Mouse (Mus musculus): ENCODE results near the gene Card6. TPM values are rescaled to one million over a fixed set of nuclear protein-coding genes. Genes with fewer than 3 reads are reported as not detected.
A peak's percentile ranks its signal among the peaks of the same experiment; 100 is the strongest.
"Not testable (repeated sequence)": the region's sequence is repeated elsewhere in the genome, so short reads cannot be mapped to it uniquely, and the experiment has no call there.

Card6 gene
- polyA plus RNA-seq, 1 experiment from 2014 or later: 2.0 TPM

DNA sequence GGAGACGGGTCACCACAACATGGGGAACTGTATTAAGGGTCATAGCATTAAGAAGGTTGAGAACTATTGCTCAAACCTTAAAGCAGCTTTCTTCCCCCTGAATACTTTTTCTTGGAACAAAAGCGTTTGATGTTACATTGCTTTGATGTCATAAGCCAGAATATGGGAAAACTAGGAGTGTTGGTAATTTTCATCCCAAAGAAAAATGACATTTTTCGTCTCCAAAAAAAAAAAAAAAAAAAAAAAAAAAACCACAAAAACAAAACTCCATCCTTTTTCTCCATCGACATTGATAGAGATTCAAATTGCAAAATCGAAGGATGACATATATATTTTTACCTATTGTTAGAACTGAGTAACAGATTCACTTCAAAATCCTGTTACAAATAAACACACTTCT is 34.4 kb upstream of the Card6 start:
- Histone ChIP-seq H3K4me1 (peaks cover 32% of the 10 kb centered on the region), H3K27me3 (replicated peaks) (no peaks in the 10 kb centered on the region), H3K4me2 (peak overlapping the region; percentile 88; the same call in 1 of the 2 replicates), H3K4me3 (peak overlapping the region; percentile 95), H3K9me3 (no peaks in the 10 kb centered on the region), H3K36me3 (peaks cover 1% of the 10 kb centered on the region; the same call in 1 of the 2 replicates), H3K27ac (replicated peaks) (no peak overlapping the region), H3K9ac (no peak overlapping the region)
- ATAC-seq (ENCODE audit: extremely low read depth, insufficient number of reproducible peaks, low FRiP score, low TSS enrichment): no peak
- 71% methylated on average over 5 of the region's 5 CpGs for WGBS

GRCm38 (mm10) chr15:5142047-5142446 is 33.7 kb upstream of the Card6 start:
- H3K27ac ChIP-seq (replicated peaks): no peak overlapping the region
- no peaks in the 10 kb centered on the region for H3K9me3 ChIP-seq
- H3K4me3 ChIP-seq: no peak overlapping the region
- H3K4me2 ChIP-seq: no peak overlapping the region
- 0 out of 2 replicates have a peak overlapping the region, but pooled peaks have one; percentile 7 for H3K9ac ChIP-seq
- peaks cover 34% of the 10 kb centered on the region for H3K4me1 ChIP-seq
- no peaks in the 10 kb centered on the region; the same call in 1 of the 2 replicates for H3K36me3 ChIP-seq
- no peaks in the 10 kb centered on the region for H3K27me3 ChIP-seq (replicated peaks)
- no peak for ATAC-seq (ENCODE audit: extremely low read depth, insufficient number of reproducible peaks, low FRiP score, low TSS enrichment)
- WGBS: 51% methylated on average over 5 of the region's 5 CpGs

DNA sequence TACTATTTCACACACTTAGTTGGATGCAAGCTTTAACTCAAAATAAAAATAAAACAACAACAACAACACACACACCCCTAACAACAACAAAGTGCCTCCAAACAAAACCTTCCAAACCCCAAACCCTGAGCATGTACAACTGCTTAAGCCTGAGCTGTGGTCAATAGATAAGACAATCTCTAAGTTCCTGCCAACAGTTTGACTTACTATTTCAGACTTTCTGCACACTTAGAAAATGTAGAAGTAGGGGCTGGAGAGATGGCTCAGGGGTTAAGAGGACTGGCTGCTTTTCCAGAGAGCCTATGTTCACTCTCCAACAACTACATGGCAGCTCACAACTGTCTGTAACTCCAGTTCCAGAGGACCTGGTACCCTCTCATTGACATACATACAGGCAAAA is 32.0 kb upstream of the Card6 start:
- H3K27me3 ChIP-seq (replicated peaks): no peaks in the 10 kb centered on the region
- H3K27ac ChIP-seq (replicated peaks): no peak overlapping the region
- no peak overlapping the region for H3K4me3 ChIP-seq
- ATAC-seq (ENCODE audit: extremely low read depth, insufficient number of reproducible peaks, low FRiP score, low TSS enrichment): no peak
- H3K4me1 ChIP-seq: peaks cover 26% of the 10 kb centered on the region
- H3K9me3 ChIP-seq: no peaks in the 10 kb centered on the region
- no peak overlapping the region for H3K9ac ChIP-seq
- no peaks in the 10 kb centered on the region for H3K36me3 ChIP-seq
- no peak overlapping the region for H3K4me2 ChIP-seq

DNA sequence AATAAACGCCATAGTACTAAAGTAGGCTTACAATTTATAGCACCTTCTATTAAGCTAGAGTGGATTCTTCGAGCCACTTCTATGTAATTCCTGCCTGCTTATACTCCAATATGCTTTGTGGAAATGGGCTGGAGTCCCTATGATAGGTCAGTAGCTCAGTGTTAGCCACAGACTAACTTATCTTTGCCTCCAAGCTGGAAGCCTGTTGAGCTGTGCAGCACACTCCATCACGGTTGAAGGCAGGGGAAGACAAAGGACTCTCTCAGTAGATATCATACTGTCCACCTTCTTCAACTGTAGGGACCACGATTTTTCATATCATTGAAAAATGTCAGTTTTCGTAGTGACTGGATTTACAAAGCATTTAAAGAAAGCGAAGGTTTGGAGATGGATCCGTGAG is 31.5 kb upstream of the Card6 start:
- Histone ChIP-seq H3K4me2 (no peak overlapping the region), H3K27me3 (replicated peaks) (no peaks in the 10 kb centered on the region), H3K9ac (no peak overlapping the region), H3K4me1 (peaks cover 21% of the 10 kb centered on the region), H3K9me3 (no peaks in the 10 kb centered on the region), H3K27ac (replicated peaks) (no peak overlapping the region), H3K36me3 (no peaks in the 10 kb centered on the region), H3K4me3 (no peak overlapping the region)
- 68% methylated on average over 7 of the region's 7 CpGs for WGBS
- no peak for ATAC-seq (ENCODE audit: extremely low read depth, insufficient number of reproducible peaks, low FRiP score, low TSS enrichment)

- no peaks in the 10 kb centered on the region for H3K36me3 ChIP-seq
- H3K4me2 ChIP-seq: no peak overlapping the region
- H3K27ac ChIP-seq (replicated peaks): no peak overlapping the region
- peaks cover 16% of the 10 kb centered on the region for H3K4me1 ChIP-seq
- H3K4me3 ChIP-seq: no peak overlapping the region
- H3K9ac ChIP-seq: no peak overlapping the region
- 51% methylated on average over 2 of the region's 2 CpGs for WGBS
- H3K27me3 ChIP-seq (replicated peaks): no peaks in the 10 kb centered on the region
- ATAC-seq (ENCODE audit: extremely low read depth, insufficient number of reproducible peaks, low FRiP score, low TSS enrichment): no peak
- H3K9me3 ChIP-seq: no peaks in the 10 kb centered on the region
Measured at GRCm38 (mm10) chr15:5139366-5139765, 31.0 kb upstream of the Card6 start.

- no peaks in the 10 kb centered on the region for H3K27me3 ChIP-seq (replicated peaks)
- no peaks in the 10 kb centered on the region for H3K36me3 ChIP-seq
- WGBS: 54% methylated on average over 9 of the region's 9 CpGs
- H3K9me3 ChIP-seq: no peaks in the 10 kb centered on the region
- H3K4me2 ChIP-seq: no peak overlapping the region
- H3K4me1 ChIP-seq: peaks cover 15% of the 10 kb centered on the region
- no peak overlapping the region for H3K4me3 ChIP-seq
- no peak for ATAC-seq (ENCODE audit: extremely low read depth, insufficient number of reproducible peaks, low FRiP score, low TSS enrichment)
- no peak overlapping the region for H3K27ac ChIP-seq (replicated peaks)
- no peak overlapping the region for H3K9ac ChIP-seq
Measured at GRCm38 (mm10) chr15:5138021-5138856, 29.9 kb upstream of the Card6 start.

DNA sequence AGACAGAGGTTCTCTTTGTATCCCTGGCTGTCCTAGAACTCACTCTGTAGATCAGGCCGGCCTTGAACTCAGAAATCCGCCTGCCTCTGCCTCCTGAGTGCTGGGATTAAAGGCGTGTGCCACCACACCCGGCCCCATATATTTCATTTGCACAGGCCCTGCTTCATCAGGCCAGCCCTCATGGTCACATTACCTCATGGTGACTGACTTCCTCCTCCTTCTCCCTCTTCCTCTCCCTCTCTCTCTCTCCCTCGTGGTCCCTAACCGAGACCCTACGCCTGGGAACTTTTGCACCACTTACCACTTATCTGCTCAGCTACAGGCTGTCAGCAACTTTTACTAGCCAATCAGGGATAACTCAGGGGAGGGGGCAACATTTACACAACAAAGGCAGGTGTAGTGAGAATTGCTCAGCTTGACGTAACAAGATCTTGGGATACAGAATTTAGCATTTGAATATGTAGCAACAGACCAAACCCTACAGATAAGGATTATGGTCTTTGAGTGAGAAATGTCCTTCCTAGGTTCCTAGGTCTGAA is 26.7 kb upstream of the Card6 start:
- ATAC-seq (ENCODE audit: extremely low read depth, insufficient number of reproducible peaks, low FRiP score, low TSS enrichment): no peak
- Histone ChIP-seq H3K27ac (replicated peaks) (no peak overlapping the region), H3K27me3 (replicated peaks) (no peaks in the 10 kb centered on the region), H3K9me3 (no peaks in the 10 kb centered on the region), H3K36me3 (no peaks in the 10 kb centered on the region), H3K4me1 (peaks cover 11% of the 10 kb centered on the region), H3K9ac (no peak overlapping the region), H3K4me2 (no peak overlapping the region), H3K4me3 (no peak overlapping the region)
- WGBS: 59% methylated on average over 8 of the region's 8 CpGs

GRCm38 (mm10) chr15:5134179-5134578 is 25.8 kb upstream of the Card6 start:
- H3K4me1 ChIP-seq: peaks cover 11% of the 10 kb centered on the region
- H3K9ac ChIP-seq: no peak overlapping the region
- no peak for ATAC-seq (ENCODE audit: extremely low read depth, insufficient number of reproducible peaks, low FRiP score, low TSS enrichment)
- H3K36me3 ChIP-seq: no peaks in the 10 kb centered on the region
- 82% methylated on average over 3 of the region's 3 CpGs for WGBS
- no peaks in the 10 kb centered on the region for H3K27me3 ChIP-seq (replicated peaks)
- H3K9me3 ChIP-seq: no peaks in the 10 kb centered on the region
- no peak overlapping the region for H3K27ac ChIP-seq (replicated peaks)
- H3K4me2 ChIP-seq: no peak overlapping the region
- no peak overlapping the region for H3K4me3 ChIP-seq

DNA sequence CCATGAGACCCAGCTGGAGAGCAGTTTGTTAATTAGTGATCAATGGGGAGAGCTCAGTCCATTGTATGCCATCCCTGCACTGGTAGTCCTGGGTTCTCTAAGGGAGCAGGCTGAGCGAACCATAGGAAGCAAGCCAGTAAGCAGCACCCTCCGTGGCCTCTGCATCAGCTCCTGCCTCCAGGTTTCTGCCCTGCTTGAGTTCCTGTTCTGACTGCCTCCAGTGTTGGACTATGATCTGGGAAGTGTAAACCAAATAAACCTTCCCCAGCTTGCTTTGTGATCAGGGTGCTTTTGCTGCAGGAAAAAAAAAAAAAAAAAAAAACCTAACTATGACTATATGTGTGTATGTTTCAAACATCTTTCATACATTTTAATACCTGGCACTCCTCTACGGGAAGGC is 25.0 kb upstream of the Card6 start:
- H3K36me3 ChIP-seq: no peaks in the 10 kb centered on the region
- no peak overlapping the region for H3K4me2 ChIP-seq
- no peak overlapping the region for H3K4me3 ChIP-seq
- H3K27me3 ChIP-seq (replicated peaks): no peaks in the 10 kb centered on the region
- H3K27ac ChIP-seq (replicated peaks): no peak overlapping the region
- 71% methylated on average over 3 of the region's 3 CpGs for WGBS
- ATAC-seq (ENCODE audit: extremely low read depth, insufficient number of reproducible peaks, low FRiP score, low TSS enrichment): no peak
- H3K4me1 ChIP-seq: peaks cover 7% of the 10 kb centered on the region
- no peaks in the 10 kb centered on the region for H3K9me3 ChIP-seq
- H3K9ac ChIP-seq: no peak overlapping the region

DNA sequence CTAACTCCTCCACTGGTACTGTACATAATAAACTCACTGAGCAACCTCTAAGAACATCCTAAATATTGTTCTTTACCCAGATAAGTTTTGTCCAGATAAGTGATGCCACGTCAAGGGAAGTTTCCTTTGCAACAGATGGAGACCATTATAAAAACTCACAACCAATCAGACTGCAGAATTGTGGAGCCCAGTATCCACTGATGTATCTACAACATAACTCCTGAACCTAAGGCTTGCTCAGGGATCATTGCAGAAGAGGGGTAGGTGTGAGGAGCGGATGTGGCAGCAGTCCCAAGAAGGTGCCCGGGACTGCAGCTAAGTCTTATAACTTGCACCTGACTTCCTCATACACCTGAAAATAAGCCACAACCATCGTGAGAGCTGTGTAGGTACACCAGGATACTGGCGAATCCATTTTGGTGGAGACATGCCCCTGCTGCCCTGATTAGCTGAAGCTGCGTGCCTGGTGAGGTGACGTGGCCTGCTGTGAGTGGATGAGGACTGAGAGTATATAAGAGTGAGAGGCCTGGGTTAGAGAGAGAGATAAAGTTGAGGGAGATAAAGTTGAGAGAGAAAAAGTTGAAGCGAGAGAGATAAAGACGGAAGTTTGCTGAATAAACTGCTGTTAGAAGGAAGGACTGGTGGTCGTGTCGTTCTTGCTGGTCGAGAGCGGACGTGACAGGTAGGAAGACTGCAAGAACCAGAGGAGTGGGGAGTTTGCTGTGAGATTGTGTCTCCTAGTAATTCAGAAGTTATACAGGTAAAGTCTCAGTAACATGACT is 22.7 kb upstream of the Card6 start:
- ATAC-seq (ENCODE audit: extremely low read depth, insufficient number of reproducible peaks, low FRiP score, low TSS enrichment); H3K4me3 ChIP-seq; H3K9me3 ChIP-seq; H3K4me2 ChIP-seq; H3K27me3 ChIP-seq (replicated peaks); H3K27ac ChIP-seq (replicated peaks); H3K36me3 ChIP-seq; H3K4me1 ChIP-seq; H3K9ac ChIP-seq: not testable (repeated sequence)
- WGBS: 54% methylated on average over 14 of the region's 14 CpGs

- 84% methylated on average over 12 of the region's 12 CpGs for WGBS
- H3K4me3 ChIP-seq: no peak overlapping the region
- no peaks in the 10 kb centered on the region; the same call in 1 of the 2 replicates for H3K4me1 ChIP-seq
- no peaks in the 10 kb centered on the region for H3K9me3 ChIP-seq
- peaks cover 10% of the 10 kb centered on the region for H3K36me3 ChIP-seq
- no peak overlapping the region for H3K4me2 ChIP-seq
- no peak overlapping the region for H3K27ac ChIP-seq (replicated peaks)
- no peaks in the 10 kb centered on the region for H3K27me3 ChIP-seq (replicated peaks)
- no peak for ATAC-seq (ENCODE audit: extremely low read depth, insufficient number of reproducible peaks, low FRiP score, low TSS enrichment)
- no peak overlapping the region for H3K9ac ChIP-seq
Measured at GRCm38 (mm10) chr15:5129111-5129805, 20.9 kb upstream of the Card6 start.
